Mouse (Mus musculus): ENCODE measurements at regions not wholly inside any gene's neighbourhood (a gene's known extent, or its start where the extent isn't known, plus 50 kb on each side); places are given as distances from the start of the nearest gene placed in this dataset.

DNA sequence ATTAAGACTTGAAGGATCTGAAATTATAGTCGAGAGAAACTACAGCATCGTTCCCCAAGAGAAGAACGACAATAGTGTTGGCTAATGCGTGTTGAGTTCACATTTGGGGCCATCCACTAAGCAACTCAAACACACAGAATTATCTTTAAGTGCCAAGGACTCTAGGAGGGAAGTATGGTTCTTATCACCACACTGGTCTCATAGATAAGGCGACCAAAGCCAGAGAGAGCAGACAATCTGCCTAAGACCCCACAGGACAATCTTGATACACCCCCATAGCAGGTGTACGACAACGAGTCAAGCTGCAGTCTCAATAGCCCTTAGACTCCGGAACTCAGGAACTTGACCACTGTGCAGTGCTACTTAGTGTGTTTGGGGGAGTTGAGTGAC, 152.5 kb upstream of the Pum3 start:
- no peak for TF ChIP-seq GATA4 (IDR thresholded peaks at IDR 0.05; ENCODE audit: insufficient replicate concordance, low read length)

DNA sequence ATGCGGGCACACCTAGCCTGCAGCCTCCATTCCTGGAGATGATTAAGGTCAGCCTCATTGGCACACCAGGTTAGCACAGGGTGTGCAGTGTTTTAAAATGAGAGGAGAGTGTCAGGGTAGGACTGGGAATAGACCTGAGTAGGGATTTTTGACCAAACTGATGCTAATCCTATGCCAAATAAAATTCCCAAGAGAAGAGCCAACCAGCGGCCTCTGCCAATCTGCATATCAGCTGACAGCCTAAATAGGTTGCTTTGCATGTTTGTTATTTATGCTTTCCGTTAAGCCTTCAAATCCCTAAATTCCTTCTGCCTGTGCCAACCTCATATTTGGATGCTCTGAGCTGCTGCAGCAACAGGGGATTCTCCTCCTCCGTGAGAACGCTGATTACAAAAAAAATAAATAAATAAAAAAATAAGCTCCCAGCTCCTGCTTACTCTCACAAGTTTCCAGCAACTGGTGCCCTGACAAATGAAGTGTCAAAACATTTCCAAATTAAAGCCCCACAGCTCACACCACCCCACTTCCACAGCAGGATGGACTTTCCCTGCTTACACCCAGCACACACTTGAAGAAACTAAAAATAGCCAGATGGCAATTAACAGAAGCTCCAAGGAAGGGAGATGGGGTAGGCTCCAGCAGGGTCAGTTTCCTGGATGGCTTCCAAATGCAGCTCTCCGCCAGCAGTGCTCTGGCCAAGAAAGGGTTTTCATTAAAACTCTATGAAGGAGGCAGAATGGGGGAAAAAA, 151.9 kb upstream of the Pum3 start:
- TF ChIP-seq GATA4 (IDR thresholded peaks at IDR 0.05; ENCODE audit: insufficient replicate concordance, low read length), result no peak

DNA sequence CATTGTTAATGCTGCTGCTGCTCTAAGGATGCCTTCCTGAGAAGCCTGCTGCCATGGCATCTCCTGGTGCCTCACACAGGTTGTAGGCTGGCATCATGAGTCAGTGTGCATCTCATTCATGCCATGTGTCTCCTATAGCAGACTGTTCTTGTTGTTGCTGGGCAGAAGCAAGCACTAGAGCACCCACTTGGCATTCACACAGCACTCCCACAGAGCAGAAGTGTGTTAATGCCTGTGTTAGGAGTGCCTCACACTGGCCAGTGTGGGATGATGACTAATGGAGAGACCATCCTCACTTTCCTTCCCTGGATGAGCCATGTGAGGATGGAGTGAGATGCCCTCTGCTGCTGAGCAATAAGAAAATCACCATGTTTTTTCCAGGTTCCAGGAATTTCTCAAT, 146.9 kb upstream of the Pum3 start:
- no peak for TF ChIP-seq GATA4 (IDR thresholded peaks at IDR 0.05; ENCODE audit: insufficient replicate concordance, low read length)

DNA sequence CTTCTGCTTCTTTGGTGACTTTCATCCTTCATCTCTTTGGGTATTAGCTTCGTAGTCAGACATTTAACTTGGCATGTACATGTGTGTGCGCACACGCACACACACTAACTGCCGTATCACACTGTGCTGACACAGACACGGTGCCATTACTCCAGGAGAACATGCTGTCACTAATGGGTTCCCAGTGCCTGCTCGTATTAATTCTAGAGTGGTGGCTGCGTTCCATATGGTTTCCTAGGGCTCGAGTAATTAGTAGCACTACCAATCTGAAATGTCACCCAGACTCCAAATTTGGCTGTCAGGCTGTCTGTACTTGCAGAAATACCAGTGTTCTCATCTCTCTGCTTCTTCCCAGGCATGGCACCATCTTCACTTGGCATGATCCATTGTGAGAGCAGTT, 137.3 kb upstream of the Pum3 start:
- TF ChIP-seq GATA4 (IDR thresholded peaks at IDR 0.05; ENCODE audit: insufficient replicate concordance, low read length), result no peak

DNA sequence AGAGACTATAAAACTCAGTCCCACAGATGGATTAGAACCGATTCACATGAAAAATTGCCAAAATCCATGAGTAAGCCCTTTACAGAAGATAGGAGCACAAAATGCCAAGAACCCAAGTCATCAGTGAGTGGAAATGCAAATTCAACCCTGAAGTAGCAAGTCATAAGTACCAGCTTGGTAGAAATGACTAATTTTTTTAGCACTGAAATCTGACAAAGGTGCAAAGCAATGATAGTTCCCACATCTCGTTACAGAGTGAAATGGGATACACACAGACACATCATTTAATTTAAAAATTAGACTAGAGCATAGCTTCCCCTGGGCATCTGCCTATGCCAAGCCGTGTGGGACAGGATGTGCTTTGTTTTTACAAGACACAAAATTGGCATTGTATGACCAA, 136.4 kb upstream of the Pum3 start:
- no peak for TF ChIP-seq GATA4 (IDR thresholded peaks at IDR 0.05; ENCODE audit: insufficient replicate concordance, low read length)

DNA sequence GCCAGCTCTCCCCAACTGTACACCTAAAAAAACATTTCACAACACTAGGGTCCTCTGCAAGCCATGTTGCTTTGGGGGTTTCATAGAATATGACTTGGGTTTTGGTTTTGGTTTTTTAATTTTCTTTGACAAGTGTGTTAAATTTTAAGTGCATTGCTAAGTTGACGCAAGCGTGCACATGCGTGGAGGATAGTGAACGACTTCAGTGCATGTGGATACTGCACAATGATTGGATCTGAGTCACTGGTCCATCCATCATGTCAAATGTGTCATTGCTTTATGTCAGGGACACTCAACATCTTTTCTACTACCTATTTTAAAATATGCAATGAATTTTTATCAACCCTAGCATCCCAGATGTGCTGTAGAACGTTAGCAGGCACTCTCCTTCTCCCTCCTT, 134.5 kb upstream of the Pum3 start:
- no peak for TF ChIP-seq GATA4 (IDR thresholded peaks at IDR 0.05; ENCODE audit: insufficient replicate concordance, low read length)

DNA sequence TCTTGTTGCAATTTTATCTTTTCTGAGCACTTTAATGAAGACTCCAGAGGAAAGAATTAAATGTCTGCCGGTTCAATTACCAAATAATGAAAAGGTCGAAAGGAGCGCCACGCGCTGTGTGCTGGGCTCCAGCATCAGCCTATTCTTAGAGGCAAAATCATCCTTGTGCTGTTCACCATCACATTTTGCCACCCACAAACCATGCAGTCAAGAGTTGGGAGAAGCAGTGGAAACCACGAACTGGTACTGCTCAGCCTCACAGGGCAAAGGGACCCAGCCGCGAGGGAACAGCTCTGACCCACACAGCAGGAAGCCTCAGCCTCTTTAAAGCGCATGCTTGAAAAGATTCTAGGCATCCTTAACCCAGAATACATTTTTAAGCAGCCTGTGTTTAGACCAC, 134.0 kb upstream of the Pum3 start:
- TF ChIP-seq GATA4 (IDR thresholded peaks at IDR 0.05; ENCODE audit: insufficient replicate concordance, low read length), result no peak

DNA sequence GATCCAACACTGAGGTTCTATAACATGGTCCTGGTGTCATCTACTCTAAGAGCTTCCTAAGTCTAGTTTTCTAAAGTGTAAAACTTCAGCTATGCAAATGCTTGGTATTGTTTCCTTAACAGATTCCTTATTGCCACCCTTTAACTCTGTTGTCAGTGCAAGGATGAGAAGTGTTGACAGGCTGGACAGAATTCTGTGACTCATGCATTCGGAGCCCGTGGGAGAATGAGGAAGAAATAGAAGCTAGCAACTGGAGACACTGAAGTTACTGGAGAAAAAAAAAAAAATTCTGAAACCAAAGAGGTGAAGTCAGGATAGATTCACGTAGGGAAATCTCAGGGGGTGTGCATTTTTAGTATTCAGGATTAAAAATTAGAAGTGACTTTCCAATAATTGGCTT, 128.6 kb upstream of the Pum3 start:
- TF ChIP-seq GATA4 (IDR thresholded peaks at IDR 0.05; ENCODE audit: insufficient replicate concordance, low read length), result no peak

DNA sequence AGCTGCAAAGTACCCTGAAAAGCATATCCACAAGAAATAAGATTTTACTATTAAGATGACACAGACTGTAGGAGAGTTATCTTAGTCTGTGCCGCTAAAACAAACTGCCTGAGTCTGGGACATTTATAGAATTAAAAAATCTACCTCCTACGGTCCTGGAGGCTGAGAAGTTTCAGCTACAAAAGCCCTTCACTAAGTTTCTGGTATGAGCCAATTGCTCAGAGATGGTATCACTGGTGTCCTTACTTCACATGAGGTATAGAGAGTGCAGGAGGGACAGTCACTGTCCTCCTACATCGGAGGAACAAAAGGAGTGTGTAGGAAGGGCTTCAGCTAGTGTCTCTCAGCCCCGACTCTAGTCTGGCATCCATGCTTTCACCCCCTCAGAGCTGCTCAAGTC, 127.1 kb upstream of the Pum3 start:
- no peak for TF ChIP-seq GATA4 (IDR thresholded peaks at IDR 0.05; ENCODE audit: insufficient replicate concordance, low read length)

DNA sequence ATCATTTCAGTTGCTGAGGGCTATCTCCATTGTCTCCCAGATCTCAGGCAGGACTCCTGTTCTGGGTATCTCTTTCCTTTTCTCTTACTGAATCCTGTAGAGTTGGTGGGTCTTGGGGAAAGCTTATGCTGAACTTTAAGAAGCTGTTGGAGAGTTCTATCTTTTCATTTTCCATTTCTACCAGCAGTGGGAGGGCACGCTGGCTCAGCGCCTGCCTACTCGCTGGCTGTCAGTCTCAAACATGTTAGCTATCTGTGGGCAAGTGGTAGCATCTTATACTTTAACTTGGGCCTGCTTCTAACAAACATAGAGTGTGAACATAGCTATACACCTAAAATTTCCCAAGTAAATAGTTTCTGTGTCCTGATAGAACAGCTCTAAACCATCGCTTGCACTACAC, 125.2 kb upstream of the Pum3 start:
- TF ChIP-seq GATA4 (IDR thresholded peaks at IDR 0.05; ENCODE audit: insufficient replicate concordance, low read length), result no peak

DNA sequence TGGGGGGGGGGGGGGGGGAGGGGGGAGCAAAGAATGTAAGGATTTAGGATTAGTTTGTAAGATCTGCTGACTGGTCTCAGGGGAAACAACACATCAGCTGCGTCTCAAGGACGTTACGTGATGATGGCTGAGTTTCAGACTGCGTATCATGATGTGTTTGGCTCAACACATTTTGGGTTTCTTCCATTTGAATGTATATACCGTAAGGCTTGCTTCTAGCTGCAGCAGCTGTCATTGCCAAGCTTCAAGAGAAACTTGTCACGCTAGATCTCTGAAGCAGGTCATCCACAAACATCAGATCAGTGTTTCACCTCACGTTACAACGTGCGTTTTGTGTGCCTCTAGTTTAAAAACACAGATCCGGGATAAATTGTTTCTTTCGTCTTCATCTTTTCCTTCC, 123.6 kb upstream of the Pum3 start:
- TF ChIP-seq GATA4 (IDR thresholded peaks at IDR 0.05; ENCODE audit: insufficient replicate concordance, low read length), result no peak

DNA sequence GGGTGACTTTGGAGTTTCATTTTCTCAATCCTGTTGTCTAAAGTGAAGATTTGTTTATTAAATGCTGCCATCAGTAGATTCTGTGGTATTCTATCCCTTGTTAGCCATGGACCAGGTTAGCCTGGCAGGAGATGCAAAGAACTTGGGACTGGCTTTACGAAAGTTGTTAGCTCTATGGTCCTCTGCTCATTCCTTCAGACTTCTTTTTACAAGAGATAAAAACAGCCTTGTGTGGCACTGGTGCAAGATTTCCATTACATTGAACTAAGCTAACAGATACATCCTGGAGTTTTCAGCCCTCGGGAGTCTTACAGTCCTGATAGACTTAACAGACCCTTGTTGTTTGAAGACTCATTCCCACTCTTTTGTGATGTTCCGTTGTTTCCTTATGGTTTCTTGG, 108.1 kb upstream of the Pum3 start:
- no peak for TF ChIP-seq GATA4 (IDR thresholded peaks at IDR 0.05; ENCODE audit: insufficient replicate concordance, low read length)

DNA sequence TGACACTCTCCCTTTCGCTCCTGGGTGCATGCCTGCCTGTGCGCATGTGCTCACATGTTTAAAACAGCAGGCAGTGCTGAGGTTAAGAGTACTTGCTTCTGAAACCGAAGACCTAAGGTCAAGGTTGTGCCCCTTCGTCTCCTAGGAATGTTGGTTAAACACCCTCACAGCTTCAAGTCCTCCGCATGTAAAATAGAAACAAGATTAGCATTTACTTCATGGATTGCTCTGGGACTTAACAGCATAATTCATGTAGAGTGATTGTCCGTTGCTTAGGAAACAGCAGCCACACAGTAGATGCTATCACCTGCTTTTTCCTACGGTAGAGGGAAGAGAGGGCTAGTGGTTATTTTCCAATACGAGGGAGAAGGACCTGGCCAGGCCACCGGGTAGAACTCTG, 107.4 kb upstream of the Pum3 start:
- no peak for TF ChIP-seq GATA4 (IDR thresholded peaks at IDR 0.05; ENCODE audit: insufficient replicate concordance, low read length)

DNA sequence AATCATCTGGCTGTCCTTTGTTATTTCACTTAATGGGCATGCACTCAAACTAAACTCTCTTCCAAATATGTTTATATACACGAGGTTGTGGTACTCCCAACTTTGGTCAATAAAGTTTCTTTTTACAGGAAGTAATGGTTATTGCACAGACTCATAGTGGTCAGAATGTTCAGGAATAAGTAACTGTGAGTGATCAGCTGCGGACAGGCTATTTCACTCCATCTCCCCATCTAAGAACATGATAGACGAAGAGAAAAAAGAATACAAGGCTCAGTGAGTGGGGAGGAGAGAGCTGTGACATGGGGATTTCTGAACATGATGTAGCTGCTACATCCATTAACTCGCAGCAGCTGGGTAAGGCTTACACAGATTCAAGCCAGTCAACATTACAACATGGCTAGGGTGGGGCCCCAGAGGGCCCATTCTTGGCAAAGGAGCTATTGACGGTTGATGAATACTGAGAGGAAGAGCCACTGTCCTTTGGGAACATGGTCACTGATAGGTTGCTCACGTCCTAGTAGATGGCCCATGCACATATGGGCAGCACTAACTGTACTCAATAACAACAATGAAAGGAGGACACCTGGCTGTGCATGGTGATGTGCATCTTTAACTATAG, 98.4 kb upstream of the Pum3 start:
- no peak for TF ChIP-seq GATA4 (IDR thresholded peaks at IDR 0.05; ENCODE audit: insufficient replicate concordance, low read length)

DNA sequence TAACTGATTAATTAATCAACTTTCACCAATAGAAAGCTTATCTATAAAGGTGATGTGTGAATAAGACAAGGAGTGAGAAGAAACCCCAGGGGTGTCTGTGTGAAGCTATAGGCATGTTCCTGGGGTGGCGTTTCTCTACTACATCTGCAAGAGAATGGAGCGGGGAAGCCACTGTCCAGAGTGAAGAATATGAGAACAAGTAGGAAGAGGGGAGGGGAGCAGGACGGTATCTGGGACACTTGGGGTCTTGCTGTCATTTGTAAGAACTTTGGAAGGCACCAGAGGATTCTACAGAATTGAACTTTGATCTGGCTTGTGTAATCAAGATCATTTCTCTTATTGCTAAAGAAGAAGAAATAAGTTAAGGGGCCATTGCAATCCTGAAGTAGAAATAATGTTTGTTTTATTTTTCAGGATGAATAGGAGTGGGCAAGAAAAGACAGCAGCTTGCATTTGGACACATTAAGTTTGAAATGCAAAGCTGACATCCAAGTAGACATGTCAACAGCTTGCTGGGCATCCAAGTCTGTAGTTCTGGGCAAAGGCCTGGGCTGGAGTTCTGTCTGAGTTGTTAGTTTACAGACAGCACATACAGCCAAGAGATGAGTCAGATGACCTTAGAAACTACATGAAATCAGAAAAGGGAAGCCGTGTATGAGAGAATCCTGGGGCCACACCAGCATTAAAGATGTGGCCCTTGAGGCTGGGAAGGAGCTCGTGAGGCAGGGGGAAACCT, 89.9 kb upstream of the Pum3 start:
- TF ChIP-seq GATA4 (IDR thresholded peaks at IDR 0.05; ENCODE audit: insufficient replicate concordance, low read length), result no peak

DNA sequence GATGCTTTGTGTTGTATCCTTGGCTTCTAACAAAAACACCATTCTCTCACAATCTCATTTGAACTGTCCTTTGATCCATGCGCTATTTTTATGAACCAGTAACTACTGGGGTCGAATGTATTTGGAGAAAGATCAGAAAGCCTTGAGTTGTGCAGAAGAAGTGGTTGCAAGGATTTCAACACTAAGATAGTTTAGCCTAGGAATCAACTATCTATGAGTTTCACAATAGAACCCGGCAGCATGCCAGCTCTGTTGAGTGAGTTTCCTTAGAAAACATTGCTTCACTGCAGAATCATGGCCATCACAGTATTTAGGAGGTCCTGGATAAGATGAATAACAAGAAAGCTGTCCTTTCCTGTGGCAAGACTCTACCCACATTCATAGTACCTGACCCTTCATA, 84.6 kb upstream of the Pum3 start:
- TF ChIP-seq GATA4 (IDR thresholded peaks at IDR 0.05; ENCODE audit: insufficient replicate concordance, low read length), result no peak

All from liver, adult (tissue).